Mouse (Mus musculus): ENCODE measurements around the gene Tgfbr3.
"Not testable (repeated sequence)": the region's sequence is repeated elsewhere in the genome, so short reads cannot be mapped to it uniquely, and the experiment has no call there.

The Tgfbr3 gene

GRCm38 (mm10) chr5:107240276-107240675, 49.2 kb downstream of the Tgfbr3 start:
- no peak for DNase-seq (ENCODE audit: low spot score)

DNA sequence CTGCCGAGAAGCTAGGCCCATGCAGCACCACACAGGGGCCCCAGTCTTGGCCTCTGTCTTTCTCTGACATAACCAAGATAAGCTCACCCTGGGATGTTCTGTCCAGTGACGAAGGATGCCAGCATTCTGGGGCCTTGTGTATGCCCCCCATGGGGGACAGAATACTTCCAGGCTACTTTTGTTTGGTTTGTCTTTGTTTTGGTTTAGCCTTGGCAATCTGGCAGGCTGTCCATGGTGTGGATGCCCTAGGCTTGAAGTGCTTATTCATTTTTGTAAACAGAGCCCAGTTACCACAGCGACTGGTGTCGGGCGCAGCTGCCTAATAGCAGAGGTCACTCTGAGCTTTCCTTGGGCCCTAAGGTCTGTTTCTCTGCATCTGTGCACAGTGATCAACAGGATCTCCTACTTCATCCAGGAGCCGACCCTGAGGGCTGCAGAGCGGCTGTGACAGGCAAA, 51.4 kb downstream of the Tgfbr3 start:
- DNase-seq (ENCODE audit: low spot score) = peak; percentile 73

DNA sequence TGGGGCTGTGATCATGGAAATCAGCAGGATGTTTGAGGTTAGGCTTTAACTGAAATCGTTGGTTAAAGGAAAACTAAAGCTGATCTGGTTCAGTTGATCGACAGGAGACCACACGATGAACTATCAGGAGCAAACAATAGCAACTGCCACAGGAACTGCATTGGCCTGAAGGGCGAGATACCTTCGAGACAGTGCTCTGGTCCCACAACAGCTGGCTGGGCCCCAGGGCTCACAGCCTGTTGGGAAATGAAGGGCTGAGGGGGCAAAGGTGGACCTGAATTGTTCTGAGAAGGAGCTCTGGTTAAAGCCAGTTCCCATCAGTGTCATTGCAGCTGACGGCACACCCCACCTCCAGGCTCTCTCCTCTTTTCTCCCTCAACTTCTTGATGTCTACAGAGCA, 52.5 kb downstream of the Tgfbr3 start:
- no peak for DNase-seq (ENCODE audit: low spot score)

- no peak for DNase-seq (ENCODE audit: low spot score)
Measured at GRCm38 (mm10) chr5:107236039-107236438, 53.4 kb downstream of the Tgfbr3 start.

DNA sequence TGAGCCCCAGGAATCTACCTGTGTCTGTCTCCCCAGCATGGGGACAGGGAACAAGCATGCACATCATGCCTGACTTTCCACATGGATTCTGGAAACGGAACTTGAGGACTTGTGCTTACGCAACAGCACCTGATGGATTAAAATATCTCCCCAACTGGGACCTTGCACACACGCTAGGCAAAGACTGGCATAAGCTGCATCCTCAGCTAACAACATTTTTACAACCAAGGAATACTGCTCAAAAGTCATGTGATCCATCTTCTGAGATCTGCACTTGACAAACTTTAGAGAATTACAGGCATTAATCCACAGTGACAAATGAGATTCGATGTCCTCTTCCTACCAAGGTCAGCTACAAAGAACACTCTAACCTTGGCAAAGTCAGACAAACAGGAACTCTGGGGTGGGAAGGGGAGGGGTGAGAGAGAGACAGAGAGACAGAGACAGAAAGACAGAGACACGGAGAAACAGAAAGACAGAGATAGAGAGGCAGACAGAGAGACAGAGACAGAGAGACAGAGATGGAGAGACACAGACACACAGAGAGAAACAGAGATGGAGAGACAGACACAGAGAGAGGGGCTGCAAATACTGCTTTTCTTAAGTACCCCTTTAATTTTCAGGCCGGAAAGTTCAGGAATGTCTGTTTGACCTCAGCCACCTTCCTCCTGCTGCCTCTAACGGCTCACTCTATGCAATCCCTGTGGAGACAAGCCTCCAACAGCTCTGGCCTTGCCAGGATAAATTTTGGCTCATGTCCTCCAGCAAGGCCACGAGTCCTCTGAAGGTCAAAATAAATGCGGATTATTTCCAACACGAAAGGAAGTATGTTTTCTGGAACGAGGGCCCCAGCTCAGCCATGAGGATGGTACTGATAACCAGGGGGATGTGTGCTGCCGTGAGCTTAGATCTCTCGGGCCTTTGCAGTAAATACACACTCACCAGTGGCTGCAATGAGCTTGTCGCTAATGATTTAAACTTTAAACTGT, 55.8 kb downstream of the Tgfbr3 start:
- DNase-seq (ENCODE audit: low spot score) = peak; percentile 78

DNA sequence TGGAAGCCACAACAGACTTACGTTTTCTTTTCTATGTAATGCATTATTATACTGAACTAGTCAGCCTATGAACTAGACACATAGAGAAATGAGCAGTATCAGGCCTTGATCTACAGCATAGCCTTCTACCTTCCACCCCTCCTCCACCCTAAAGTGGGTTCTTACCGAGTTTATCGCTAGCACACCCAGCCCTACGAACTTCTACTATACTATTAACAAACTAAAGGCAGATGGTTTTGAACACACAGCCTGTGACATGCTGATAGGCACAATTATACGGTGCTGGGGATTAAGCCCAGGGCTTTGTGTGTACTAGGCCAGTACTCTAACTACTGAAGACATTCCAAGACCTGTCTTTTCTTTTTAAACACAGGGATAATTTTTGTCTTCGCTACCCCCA, 59.2 kb downstream of the Tgfbr3 start:
- no peak for DNase-seq (ENCODE audit: low spot score)

DNA sequence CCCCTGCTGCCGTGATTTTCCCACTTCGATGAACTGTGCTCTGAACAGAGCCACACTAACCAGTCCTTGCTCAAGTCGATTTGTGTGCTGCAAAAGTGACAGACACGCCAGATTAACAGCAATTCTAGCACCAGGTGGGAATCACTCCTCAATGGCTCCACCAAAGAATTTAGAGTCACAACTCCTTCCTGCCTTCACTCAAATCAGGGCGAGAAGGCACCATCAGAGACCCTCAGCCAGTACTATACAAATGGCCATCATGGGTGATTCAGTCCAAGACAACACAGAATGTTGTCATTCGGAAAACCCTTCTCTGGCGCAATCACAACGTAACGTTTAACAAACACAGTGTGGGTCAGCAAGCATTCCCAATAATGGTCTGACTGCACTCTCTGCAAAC, 60.4 kb downstream of the Tgfbr3 start:
- no peak for DNase-seq (ENCODE audit: low spot score)

DNA sequence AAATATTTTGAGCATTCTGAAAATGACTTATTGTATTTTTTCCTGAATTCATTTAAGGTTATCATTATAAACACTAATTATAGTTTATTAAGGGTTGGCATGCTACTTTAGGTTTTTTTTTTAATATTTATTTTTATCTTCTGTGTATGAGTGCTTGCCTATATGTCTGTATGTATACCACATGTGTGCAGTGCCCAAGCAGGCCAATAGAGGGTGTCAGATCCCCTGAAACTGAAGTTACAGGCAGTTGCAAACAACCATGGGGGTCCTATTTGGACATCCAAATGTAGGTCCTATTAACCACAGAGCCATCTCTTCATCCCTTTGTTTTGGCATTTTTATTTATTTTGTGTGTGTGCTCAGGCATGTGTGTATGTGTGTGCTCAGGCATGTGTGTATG, 61.8 kb downstream of the Tgfbr3 start:
- no peak for DNase-seq (ENCODE audit: low spot score)

GRCm38 (mm10) chr5:107224820-107225417, 64.5 kb downstream of the Tgfbr3 start:
- no peak for DNase-seq (ENCODE audit: low spot score)

DNA sequence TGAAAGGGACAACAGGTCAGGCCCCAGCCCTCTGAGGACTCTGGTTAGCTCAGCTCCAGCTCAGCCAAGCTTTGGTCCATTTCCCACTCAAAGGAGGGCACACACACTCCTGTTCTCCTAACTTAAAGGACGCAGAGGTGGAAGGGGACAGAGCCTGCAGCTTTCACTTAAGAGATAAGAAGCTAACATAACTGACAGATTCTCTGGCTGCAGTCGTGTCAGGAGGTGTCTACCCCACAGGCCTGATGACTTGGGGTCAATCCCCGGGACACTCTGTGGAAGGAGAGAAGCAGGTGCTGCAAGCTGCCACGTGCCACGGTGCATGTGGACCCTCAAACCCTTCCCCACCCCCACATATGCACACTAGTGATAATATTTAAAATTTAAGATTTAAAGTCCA, 65.3 kb downstream of the Tgfbr3 start:
- DNase-seq (ENCODE audit: low spot score) = no peak

- not testable (repeated sequence) for DNase-seq (ENCODE audit: low spot score)
Measured at GRCm38 (mm10) chr5:107223483-107223882, 65.9 kb downstream of the Tgfbr3 start.

GRCm38 (mm10) chr5:107223029-107223428, 66.4 kb downstream of the Tgfbr3 start:
- DNase-seq (ENCODE audit: low spot score) = no peak

DNA sequence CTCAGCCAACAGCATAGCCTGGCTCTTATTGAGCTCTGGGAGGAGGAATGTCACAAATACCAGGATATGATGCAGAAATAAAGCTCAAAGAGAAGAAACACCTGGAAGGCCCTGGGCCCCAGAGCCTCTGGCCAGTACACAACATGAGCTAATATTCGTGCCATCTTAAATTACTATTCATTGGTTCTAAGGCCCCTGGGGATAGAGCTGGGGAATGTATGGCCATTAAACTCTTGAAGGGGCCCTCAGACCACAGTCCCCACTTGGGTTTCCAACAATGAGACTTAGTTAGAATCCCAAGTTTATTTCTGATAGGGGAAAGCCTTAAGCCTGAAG, 66.8 kb downstream of the Tgfbr3 start:
- no peak for DNase-seq (ENCODE audit: low spot score)

DNA sequence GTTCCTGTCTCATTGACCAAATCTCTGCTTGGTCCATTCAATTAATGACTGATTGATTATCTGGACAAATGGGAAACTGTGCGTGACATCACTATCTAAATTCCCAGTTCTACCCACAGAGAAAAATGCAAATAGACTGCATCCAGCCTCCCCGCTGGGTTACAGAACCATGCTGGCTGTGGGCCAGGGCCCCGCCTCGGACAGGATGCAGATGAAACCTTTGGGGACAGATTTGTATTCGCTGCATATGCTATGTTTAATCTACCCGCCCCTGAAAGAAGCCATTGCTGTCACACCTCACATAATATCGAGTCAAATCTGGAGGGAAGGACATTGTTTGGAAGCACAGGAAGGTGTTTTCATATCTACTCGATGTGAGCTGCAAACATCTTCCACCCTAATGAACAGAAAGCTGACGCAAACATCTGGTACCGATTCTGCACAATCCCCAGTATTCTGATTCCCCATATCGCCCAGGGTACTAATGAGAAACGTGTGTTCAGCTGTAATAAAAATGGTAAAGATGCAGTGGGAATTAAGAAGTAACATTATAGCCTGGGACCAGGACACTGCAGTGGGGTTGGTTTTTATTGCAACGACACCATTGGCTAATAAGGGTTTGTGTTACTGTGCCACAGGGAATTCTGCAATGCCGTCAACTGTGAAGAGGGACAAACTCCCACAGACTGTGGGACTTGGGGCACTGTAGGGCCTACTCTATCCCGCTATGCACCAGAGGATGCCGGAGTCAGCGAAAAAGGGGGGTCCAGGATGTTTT, 67.3 kb downstream of the Tgfbr3 start:
- DNase-seq (ENCODE audit: low spot score) = no peak

- DNase-seq (ENCODE audit: low spot score) = no peak
Measured at GRCm38 (mm10) chr5:107220936-107221335, 68.5 kb downstream of the Tgfbr3 start.

DNA sequence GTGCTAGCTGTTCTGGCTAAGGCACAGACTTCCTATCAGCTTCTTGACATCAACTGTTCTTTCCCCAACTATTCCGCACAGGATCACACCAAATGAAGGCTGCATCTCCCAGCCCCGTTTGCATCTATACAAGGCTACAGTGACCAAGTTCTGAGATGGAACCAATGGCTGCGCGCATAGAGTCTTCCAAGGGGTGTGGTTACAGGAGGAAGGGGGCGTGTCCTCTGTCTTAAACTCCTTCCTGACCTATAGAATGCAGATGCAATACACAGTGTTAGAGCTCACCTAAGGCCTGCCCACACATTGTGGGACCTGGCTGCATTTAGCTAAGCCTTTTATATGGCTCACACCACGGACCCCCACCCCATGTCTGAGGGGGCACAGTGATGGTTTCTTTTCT, 69.5 kb downstream of the Tgfbr3 start:
- DNase-seq (ENCODE audit: low spot score) = no peak

DNA sequence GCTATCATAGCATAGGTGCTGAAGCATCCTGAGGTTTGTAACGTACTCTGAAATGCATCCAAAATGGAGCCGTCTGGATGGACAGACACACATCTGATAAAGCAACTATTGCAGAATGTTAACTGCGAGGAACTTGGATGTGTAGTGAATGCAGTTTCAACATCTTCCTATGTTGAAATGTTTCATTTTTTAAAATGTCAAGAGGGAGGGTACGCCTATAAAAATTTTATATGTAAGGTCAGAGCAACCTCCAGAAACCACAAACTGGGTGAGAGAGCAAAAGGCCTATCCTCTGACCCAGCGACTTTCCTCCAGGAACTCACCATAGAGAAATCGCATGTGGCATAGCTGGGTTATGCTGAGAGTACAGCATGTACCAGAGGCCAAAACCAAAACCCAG, 70.1 kb downstream of the Tgfbr3 start:
- no peak for DNase-seq (ENCODE audit: low spot score)

- DNase-seq (ENCODE audit: low spot score) = no peak
Measured at GRCm38 (mm10) chr5:107218594-107218993, 70.8 kb downstream of the Tgfbr3 start.

- DNase-seq (ENCODE audit: low spot score) = no peak
Measured at GRCm38 (mm10) chr5:107217139-107217538, 72.3 kb downstream of the Tgfbr3 start.

DNA sequence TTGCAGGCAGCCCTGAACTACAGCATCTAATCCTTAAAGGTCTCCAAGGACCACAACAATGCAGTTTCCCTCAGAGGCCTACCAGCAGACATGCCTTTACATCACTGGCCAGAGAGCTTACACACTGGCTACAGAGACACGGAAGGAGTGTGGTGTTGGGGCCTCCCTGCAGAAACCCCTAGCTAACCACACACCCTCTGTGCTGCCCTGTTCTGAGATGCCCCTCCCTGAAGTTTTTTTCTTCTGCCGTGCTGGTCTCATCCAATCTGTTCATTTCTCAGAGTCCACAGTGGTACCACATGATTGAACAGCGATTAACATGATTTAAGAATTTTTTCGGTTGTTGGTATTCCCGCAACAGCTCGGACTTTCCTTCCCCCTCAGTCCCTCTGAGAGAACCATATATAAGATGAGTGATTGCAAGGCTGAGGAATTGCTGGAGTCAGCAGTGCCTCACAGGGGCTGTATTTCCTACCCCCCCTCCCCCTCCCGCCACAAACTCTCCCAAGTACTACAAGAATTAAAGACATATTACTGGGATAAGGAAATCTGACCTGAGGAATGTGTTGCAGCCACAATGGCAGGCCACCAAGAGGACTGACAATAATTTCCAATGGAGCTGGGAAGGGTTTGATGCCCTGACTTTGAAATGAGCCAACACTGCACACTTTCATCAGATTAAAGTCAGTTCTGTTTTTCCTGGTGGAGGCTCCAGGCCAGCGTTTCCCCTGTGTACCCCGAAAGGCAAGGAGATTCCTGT, 75.9 kb downstream of the Tgfbr3 start:
- no peak for DNase-seq (ENCODE audit: low spot score)

GRCm38 (mm10) chr5:107211830-107212370, 77.5 kb downstream of the Tgfbr3 start:
- DNase-seq (ENCODE audit: low spot score) = no peak

GRCm38 (mm10) chr5:107210040-107210439, 79.4 kb downstream of the Tgfbr3 start:
- DNase-seq (ENCODE audit: low spot score) = no peak
